Mouse (Mus musculus): ENCODE results near the gene Lrp2. TPM values are rescaled to one million over a fixed set of nuclear protein-coding genes. Genes with fewer than 3 reads are reported as not detected.

Gene Lrp2
- polyA plus RNA-seq, 1 experiment: 0.08 TPM

GRCm38 (mm10) chr2:69580091-69580490 lies 5.8 kb downstream of the Lrp2 start:
- no peak overlapping the region for H3K4me3 ChIP-seq (replicated peaks; ENCODE audit: insufficient read depth, low read depth, low read length)
- 95% methylated on average over 2 of the region's 2 CpGs for WGBS
- H3K27me3 ChIP-seq (ENCODE audit: control insufficient read depth, insufficient read depth, low read length): no peaks in the 10 kb centered on the region; the same call in 1 of the 2 replicates
- no peak for TF ChIP-seq POLR2A (IDR thresholded peaks at IDR 0.05; ENCODE audit: borderline replicate concordance, insufficient read depth, low read length)
- no peak for TF ChIP-seq CTCF (IDR thresholded peaks at IDR 0.05; ENCODE audit: borderline replicate concordance, insufficient read depth, low read depth, low read length)
- H3K4me1 ChIP-seq (ENCODE audit: control insufficient read depth, insufficient read depth, low read length): no peaks in the 10 kb centered on the region
- no peak for DNase-seq
- no peak overlapping the region for H3K27ac ChIP-seq (ENCODE audit: insufficient read depth, low read length)

GRCm38 (mm10) chr2:69578206-69578605 lies 7.7 kb downstream of the Lrp2 start:
- no peak overlapping the region for H3K27ac ChIP-seq (ENCODE audit: insufficient read depth, low read length)
- no peak overlapping the region for H3K4me3 ChIP-seq (replicated peaks; ENCODE audit: insufficient read depth, low read depth, low read length)
- no peak for DNase-seq
- WGBS: 34% methylated on average over 8 of the region's 8 CpGs
- TF ChIP-seq CTCF (IDR thresholded peaks at IDR 0.05; ENCODE audit: borderline replicate concordance, insufficient read depth, low read depth, low read length) (no peak), POLR2A (IDR thresholded peaks at IDR 0.05; ENCODE audit: borderline replicate concordance, insufficient read depth, low read length) (no peak)
- no peaks in the 10 kb centered on the region for H3K4me1 ChIP-seq (ENCODE audit: control insufficient read depth, insufficient read depth, low read length)
- H3K27me3 ChIP-seq (ENCODE audit: control insufficient read depth, insufficient read depth, low read length): no peaks in the 10 kb centered on the region; the same call in 1 of the 2 replicates

DNA sequence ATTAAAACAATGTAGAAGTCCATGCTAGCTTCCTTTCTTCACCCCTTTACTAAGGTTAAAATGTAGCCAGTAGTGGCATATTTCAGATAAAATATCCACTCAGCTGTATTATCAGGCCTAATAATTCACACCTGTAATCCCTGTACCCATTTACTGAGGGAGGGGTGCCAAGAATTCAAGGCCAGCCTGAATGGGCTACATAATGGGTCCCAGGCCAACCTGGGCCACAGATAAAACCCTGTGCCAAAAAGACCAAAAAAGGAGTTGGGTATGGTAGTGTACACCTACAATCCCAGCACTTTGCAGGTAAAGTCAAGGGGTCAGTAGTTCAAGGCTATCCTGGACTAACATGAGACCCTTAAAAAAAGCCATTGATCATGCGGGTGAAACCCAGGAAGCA lies 9.3 kb downstream of the Lrp2 start:
- WGBS: 94% methylated on average over 1 of the region's 1 CpGs
- no peak for DNase-seq
- no peak overlapping the region for H3K27ac ChIP-seq (ENCODE audit: insufficient read depth, low read length)
- H3K27me3 ChIP-seq (ENCODE audit: control insufficient read depth, insufficient read depth, low read length): no peaks in the 10 kb centered on the region
- no peak overlapping the region for H3K4me3 ChIP-seq (replicated peaks; ENCODE audit: insufficient read depth, low read depth, low read length)
- no peaks in the 10 kb centered on the region for H3K4me1 ChIP-seq (ENCODE audit: control insufficient read depth, insufficient read depth, low read length)
- TF ChIP-seq POLR2A (IDR thresholded peaks at IDR 0.05; ENCODE audit: borderline replicate concordance, insufficient read depth, low read length) (no peak), CTCF (IDR thresholded peaks at IDR 0.05; ENCODE audit: borderline replicate concordance, insufficient read depth, low read depth, low read length) (no peak)

GRCm38 (mm10) chr2:69574934-69575333 lies 10.9 kb downstream of the Lrp2 start:
- DNase-seq: no peak
- Histone ChIP-seq H3K4me3 (replicated peaks; ENCODE audit: insufficient read depth, low read depth, low read length) (no peak overlapping the region), H3K27ac (ENCODE audit: insufficient read depth, low read length) (no peak overlapping the region), H3K4me1 (ENCODE audit: control insufficient read depth, insufficient read depth, low read length) (no peaks in the 10 kb centered on the region), H3K27me3 (ENCODE audit: control insufficient read depth, insufficient read depth, low read length) (no peaks in the 10 kb centered on the region)
- 65% methylated on average over 6 of the region's 6 CpGs for WGBS
- TF ChIP-seq POLR2A (IDR thresholded peaks at IDR 0.05; ENCODE audit: borderline replicate concordance, insufficient read depth, low read length): no peak
- TF ChIP-seq CTCF (IDR thresholded peaks at IDR 0.05; ENCODE audit: borderline replicate concordance, insufficient read depth, low read depth, low read length): no peak

GRCm38 (mm10) chr2:69574261-69574660 lies 11.6 kb downstream of the Lrp2 start:
- DNase-seq: no peak
- TF ChIP-seq POLR2A (IDR thresholded peaks at IDR 0.05; ENCODE audit: borderline replicate concordance, insufficient read depth, low read length): no peak
- H3K4me1 ChIP-seq (ENCODE audit: control insufficient read depth, insufficient read depth, low read length): no peaks in the 10 kb centered on the region
- WGBS: 71% methylated on average over 3 of the region's 3 CpGs
- H3K4me3 ChIP-seq (replicated peaks; ENCODE audit: insufficient read depth, low read depth, low read length): no peak overlapping the region
- no peak overlapping the region for H3K27ac ChIP-seq (ENCODE audit: insufficient read depth, low read length)
- H3K27me3 ChIP-seq (ENCODE audit: control insufficient read depth, insufficient read depth, low read length): no peaks in the 10 kb centered on the region

DNA sequence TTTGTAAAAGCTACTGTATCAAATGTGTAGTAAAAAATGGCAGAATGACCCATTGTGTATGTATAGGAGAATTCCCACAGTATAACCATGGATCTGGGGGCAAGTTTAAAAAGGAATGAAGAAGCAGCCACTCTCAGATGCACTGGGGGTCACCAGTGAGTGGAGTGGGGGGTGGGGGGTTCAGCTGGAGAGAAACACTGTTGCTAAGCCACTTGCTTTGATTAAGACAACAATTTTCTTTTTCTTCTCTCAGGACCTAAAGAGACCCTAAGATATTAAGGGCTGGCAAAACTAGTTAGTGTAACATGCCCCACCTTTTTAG lies 12.2 kb downstream of the Lrp2 start:
- Histone ChIP-seq H3K27me3 (ENCODE audit: control insufficient read depth, insufficient read depth, low read length) (no peaks in the 10 kb centered on the region), H3K27ac (ENCODE audit: insufficient read depth, low read length) (no peak overlapping the region), H3K4me3 (replicated peaks; ENCODE audit: insufficient read depth, low read depth, low read length) (no peak overlapping the region), H3K4me1 (ENCODE audit: control insufficient read depth, insufficient read depth, low read length) (no peaks in the 10 kb centered on the region)
- no peak for TF ChIP-seq POLR2A (IDR thresholded peaks at IDR 0.05; ENCODE audit: borderline replicate concordance, insufficient read depth, low read length)
- no peak for TF ChIP-seq CTCF (IDR thresholded peaks at IDR 0.05; ENCODE audit: borderline replicate concordance, insufficient read depth, low read depth, low read length)
- DNase-seq: no peak

GRCm38 (mm10) chr2:69573038-69573732 lies 12.7 kb downstream of the Lrp2 start:
- Histone ChIP-seq H3K4me1 (ENCODE audit: control insufficient read depth, insufficient read depth, low read length) (no peaks in the 10 kb centered on the region), H3K27ac (ENCODE audit: insufficient read depth, low read length) (no peak overlapping the region), H3K4me3 (replicated peaks; ENCODE audit: insufficient read depth, low read depth, low read length) (no peak overlapping the region), H3K27me3 (ENCODE audit: control insufficient read depth, insufficient read depth, low read length) (no peaks in the 10 kb centered on the region)
- 28% methylated on average over 5 of the region's 5 CpGs for WGBS
- no peak for DNase-seq
- TF ChIP-seq POLR2A (IDR thresholded peaks at IDR 0.05; ENCODE audit: borderline replicate concordance, insufficient read depth, low read length): no peak
- TF ChIP-seq CTCF (IDR thresholded peaks at IDR 0.05; ENCODE audit: borderline replicate concordance, insufficient read depth, low read depth, low read length): no peak

DNA sequence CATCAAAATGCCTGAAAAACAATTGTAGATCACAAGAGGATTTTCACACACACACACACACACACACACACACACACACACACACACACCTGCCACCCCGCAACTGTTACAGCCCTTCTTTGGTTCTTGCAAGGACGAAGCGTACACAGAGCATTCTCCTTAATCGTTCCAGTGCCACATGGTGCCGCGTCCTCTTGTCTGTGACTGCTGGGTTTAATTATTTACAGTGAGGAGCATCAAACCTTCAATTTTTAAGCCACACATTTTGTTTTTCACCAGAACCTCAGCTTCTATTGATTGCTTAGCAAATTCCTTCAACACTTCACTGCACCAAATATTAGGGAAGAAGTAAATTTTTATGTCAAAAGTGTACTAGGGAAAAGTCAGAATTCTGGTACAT lies 15.3 kb downstream of the Lrp2 start:
- Histone ChIP-seq H3K27me3 (ENCODE audit: control insufficient read depth, insufficient read depth, low read length) (no peaks in the 10 kb centered on the region), H3K27ac (ENCODE audit: insufficient read depth, low read length) (no peak overlapping the region), H3K4me3 (replicated peaks; ENCODE audit: insufficient read depth, low read depth, low read length) (no peak overlapping the region), H3K4me1 (ENCODE audit: control insufficient read depth, insufficient read depth, low read length) (no peaks in the 10 kb centered on the region)
- DNase-seq: no peak
- WGBS: 71% methylated on average over 6 of the region's 6 CpGs
- TF ChIP-seq POLR2A (IDR thresholded peaks at IDR 0.05; ENCODE audit: borderline replicate concordance, insufficient read depth, low read length) (no peak), CTCF (IDR thresholded peaks at IDR 0.05; ENCODE audit: borderline replicate concordance, insufficient read depth, low read depth, low read length) (no peak)
